Mouse (Mus musculus): Measurements from ENCODE around the gene Cyp2j5. TPM values are rescaled to one million over a fixed set of nuclear protein-coding genes. Genes with fewer than 3 reads are reported as not detected.

Gene Cyp2j5
- total and polyA plus RNA-seq, 3 experiments = not detected

- no peak overlapping the region for H3K4me3 ChIP-seq (ENCODE audit: control insufficient read depth in 1 of 2, insufficient read depth in 1 of 2, low read depth in 2 of 2, low read length in 2 of 2)
- no peaks in the 10 kb centered on the region for H3K9me3 ChIP-seq (replicated peaks; ENCODE audit: insufficient read depth, low read length)
- H3K4me1 ChIP-seq (ENCODE audit: control insufficient read depth in 1 of 2, insufficient read depth in 2 of 2, low read length in 2 of 2) = no peaks in the 10 kb centered on the region
Measured at GRCm38 (mm10) chr4:96664668-96665454, 907 bp upstream of the Cyp2j5 start.

DNA sequence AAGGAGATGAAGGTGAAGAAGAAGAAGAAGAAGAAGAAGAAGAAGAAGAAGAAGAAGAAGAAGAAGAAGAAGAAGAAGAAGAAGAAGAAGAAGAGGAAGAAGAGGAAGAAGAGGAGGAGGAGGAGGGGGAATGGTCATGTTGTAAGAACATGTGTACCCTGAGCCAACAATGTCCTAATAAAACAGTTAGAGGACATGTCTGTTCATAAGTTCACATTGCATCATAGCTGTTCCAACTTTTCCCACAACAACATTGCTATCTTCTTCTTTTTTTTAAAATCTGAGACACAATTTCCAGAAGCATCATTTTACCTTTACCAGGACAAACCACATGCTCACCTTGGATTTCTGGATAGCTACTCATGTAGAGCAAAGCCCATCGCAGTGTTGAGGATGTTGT, 28.5 kb downstream of the Cyp2j5 start:
- no peaks in the 10 kb centered on the region for H3K4me1 ChIP-seq (ENCODE audit: control insufficient read depth in 1 of 2, insufficient read depth in 2 of 2, low read length in 2 of 2)
- no peaks in the 10 kb centered on the region for H3K36me3 ChIP-seq (ENCODE audit: control insufficient read depth in 1 of 2, insufficient read depth in 2 of 2, low read length in 2 of 2)
- no peaks in the 10 kb centered on the region for H3K79me2 ChIP-seq (ENCODE audit: control insufficient read depth, insufficient read depth, low read length, poor library complexity)
- DNase-seq (ENCODE audit: low read depth, low spot score) = no peak
- no peak overlapping the region for H3K4me3 ChIP-seq (ENCODE audit: control insufficient read depth in 1 of 2, insufficient read depth in 1 of 2, low read depth in 2 of 2, low read length in 2 of 2)
- H3K27me3 ChIP-seq (ENCODE audit: control insufficient read depth in 1 of 2, insufficient read depth in 2 of 2, low read length in 2 of 2) = no peaks in the 10 kb centered on the region
- H3K9me3 ChIP-seq (replicated peaks; ENCODE audit: insufficient read depth, low read length) = no peaks in the 10 kb centered on the region
- H3K27ac ChIP-seq (ENCODE audit: control insufficient read depth, low read depth, low read length) = no peak overlapping the region
- TF ChIP-seq ELF1 (IDR thresholded peaks at IDR 0.05; ENCODE audit: low read depth, low read length) = no peak
- H3K9ac ChIP-seq (ENCODE audit: control insufficient read depth, low read depth, low read length, poor library complexity, severe bottlenecking) = no peak overlapping the region

More at GRCm38 (mm10) chr4:96664668-96665454, 907 bp upstream of the Cyp2j5 start:
- no peak overlapping the region for H3K9ac ChIP-seq (ENCODE audit: control insufficient read depth, low read depth, low read length, poor library complexity, severe bottlenecking)
- no peaks in the 10 kb centered on the region for H3K79me2 ChIP-seq (ENCODE audit: control insufficient read depth, insufficient read depth, low read length, poor library complexity)
- no peak overlapping the region for H3K27ac ChIP-seq (ENCODE audit: control insufficient read depth, low read depth, low read length)
- DNase-seq (ENCODE audit: low read depth, low spot score) = no peak
- H3K27me3 ChIP-seq (ENCODE audit: control insufficient read depth in 1 of 2, insufficient read depth in 2 of 2, low read length in 2 of 2) = no peaks in the 10 kb centered on the region
- no peak for TF ChIP-seq POLR2A (IDR thresholded peaks at IDR 0.05; ENCODE audit: control insufficient read depth in 1 of 2, insufficient read depth in 1 of 2, low read depth in 1 of 2, low read length in 2 of 2, poor library complexity in 1 of 2)
- no peak for TF ChIP-seq MAX (IDR thresholded peaks at IDR 0.05; ENCODE audit: low read length)
- no peak for TF ChIP-seq ZMIZ1 (IDR thresholded peaks at IDR 0.05; ENCODE audit: low read depth, low read length)
- no peak for TF ChIP-seq GABPA (IDR thresholded peaks at IDR 0.05; ENCODE audit: low read depth, low read length)
- no peak for TF ChIP-seq JUND (IDR thresholded peaks at IDR 0.05; ENCODE audit: low read depth, low read length)
- TF ChIP-seq SIN3A (IDR thresholded peaks at IDR 0.05; ENCODE audit: low read length) = no peak
- TF ChIP-seq EP300 (IDR thresholded peaks at IDR 0.05; ENCODE audit: low read depth in 1 of 2, low read length in 2 of 2) = no peak
- TF ChIP-seq SMC3 (IDR thresholded peaks at IDR 0.05; ENCODE audit: low read depth, low read length) = no peak
- TF ChIP-seq CTCF (IDR thresholded peaks at IDR 0.05 in 2 of 3, conservative IDR thresholded peaks at IDR 0.05 in 1 of 3; ENCODE audit: control insufficient read depth in 1 of 3, insufficient read depth in 1 of 3, low read depth in 2 of 3, low read length in 3 of 3, poor library complexity in 1 of 3, severe bottlenecking in 1 of 3) = no peak
- TF ChIP-seq RAD21 (IDR thresholded peaks at IDR 0.05; ENCODE audit: low read depth, low read length) = no peak
- TF ChIP-seq MYC (IDR thresholded peaks at IDR 0.05; ENCODE audit: low read depth, low read length) = no peak
- no peak for TF ChIP-seq ZNF384 (IDR thresholded peaks at IDR 0.05; ENCODE audit: low read depth, low read length)
- TF ChIP-seq NRF1 (IDR thresholded peaks at IDR 0.05; ENCODE audit: insufficient read depth, low read depth, low read length, poor library complexity, severe bottlenecking) = no peak
- no peak for TF ChIP-seq ZKSCAN1 (IDR thresholded peaks at IDR 0.05; ENCODE audit: low read depth, low read length)
- TF ChIP-seq TCF12 (IDR thresholded peaks at IDR 0.05; ENCODE audit: low read depth, low read length) = no peak
- TF ChIP-seq POLR2AphosphoS5 (IDR thresholded peaks at IDR 0.05; ENCODE audit: borderline replicate concordance, low read depth, low read length) = no peak
- no peak for TF ChIP-seq E2F4 (IDR thresholded peaks at IDR 0.05; ENCODE audit: borderline replicate concordance, low read depth, low read length)
- TF ChIP-seq ELF1 (IDR thresholded peaks at IDR 0.05; ENCODE audit: low read depth, low read length) = no peak
- TF ChIP-seq MXI1 (IDR thresholded peaks at IDR 0.05; ENCODE audit: low read depth, low read length) = no peak
- H3K36me3 ChIP-seq (ENCODE audit: control insufficient read depth in 1 of 2, insufficient read depth in 2 of 2, low read length in 2 of 2) = no peaks in the 10 kb centered on the region
